Mouse (Mus musculus): ENCODE data around the gene Zranb1. TPM values are rescaled to one million over a fixed set of nuclear protein-coding genes. Genes with fewer than 3 reads are reported as not detected.

Zranb1 gene
- polyA plus RNA-seq, 1 experiment from 2014 or later: 11.6 TPM

- Histone ChIP-seq H3K4me1 (ENCODE audit: insufficient read depth) (peaks cover 3% of the 10 kb centered on the region; the same call in 1 of the 2 replicates), H3K36me3 (replicated peaks; ENCODE audit: insufficient read depth, low read length) (no peaks in the 10 kb centered on the region), H3K4me3 (ENCODE audit: low read depth, low read length) (no peak overlapping the region), H3K9me3 (ENCODE audit: low read length) (no peaks in the 10 kb centered on the region), H3K27ac (ENCODE audit: low read depth) (no peak overlapping the region), H3K4me2 (ENCODE audit: low read depth, low read length) (no peak overlapping the region), H3K9ac (replicated peaks) (no peak overlapping the region), H3K27me3 (ENCODE audit: insufficient read depth, low read length) (no peaks in the 10 kb centered on the region)
- ATAC-seq: no peak
- no peak for TF ChIP-seq EP300 (IDR thresholded peaks at IDR 0.05; ENCODE audit: low read depth)
- no peak for TF ChIP-seq CTCF (IDR thresholded peaks at IDR 0.05; ENCODE audit: low read depth)
- DNase-seq: no peak
- WGBS (ENCODE audit: insufficient replicate concordance): 83% methylated on average over 1 of the region's 1 CpGs
These were observed 37.6 kb upstream of the Zranb1 start for GRCm38 (mm10) chr7:132893336-132893735.

GRCm38 (mm10) chr7:132894841-132895555 is 35.9 kb upstream of the Zranb1 start:
- no peaks in the 10 kb centered on the region for H3K36me3 ChIP-seq (replicated peaks; ENCODE audit: insufficient read depth, low read length)
- no peak overlapping the region for H3K9ac ChIP-seq (replicated peaks)
- WGBS (ENCODE audit: insufficient replicate concordance): 74% methylated on average over 7 of the region's 7 CpGs
- no peak overlapping the region for H3K27ac ChIP-seq (ENCODE audit: low read depth)
- H3K9me3 ChIP-seq (ENCODE audit: low read length): no peaks in the 10 kb centered on the region
- H3K4me3 ChIP-seq (ENCODE audit: low read depth, low read length): no peak overlapping the region
- no peaks in the 10 kb centered on the region for H3K27me3 ChIP-seq (ENCODE audit: insufficient read depth, low read length)
- H3K4me1 ChIP-seq (ENCODE audit: insufficient read depth): no peaks in the 10 kb centered on the region
- ATAC-seq (peak; percentile 35), DNase-seq (peak; percentile 29)
- no peak overlapping the region for H3K4me2 ChIP-seq (ENCODE audit: low read depth, low read length)
- TF ChIP-seq EP300 (IDR thresholded peaks at IDR 0.05; ENCODE audit: low read depth) (no peak), CTCF (IDR thresholded peaks at IDR 0.05; ENCODE audit: low read depth) (no peak)

GRCm38 (mm10) chr7:132896206-132896815 is 34.6 kb upstream of the Zranb1 start:
- Histone ChIP-seq H3K4me2 (ENCODE audit: low read depth, low read length) (no peak overlapping the region), H3K4me3 (ENCODE audit: low read depth, low read length) (no peak overlapping the region), H3K27ac (ENCODE audit: low read depth) (no peak overlapping the region), H3K27me3 (ENCODE audit: insufficient read depth, low read length) (no peaks in the 10 kb centered on the region), H3K4me1 (ENCODE audit: insufficient read depth) (no peaks in the 10 kb centered on the region), H3K9ac (replicated peaks) (no peak overlapping the region), H3K9me3 (ENCODE audit: low read length) (no peaks in the 10 kb centered on the region), H3K36me3 (replicated peaks; ENCODE audit: insufficient read depth, low read length) (no peaks in the 10 kb centered on the region)
- ATAC-seq (no peak), DNase-seq (no peak)
- WGBS (ENCODE audit: insufficient replicate concordance): 79% methylated on average over 9 of the region's 9 CpGs
- TF ChIP-seq EP300 (IDR thresholded peaks at IDR 0.05; ENCODE audit: low read depth) (no peak), CTCF (IDR thresholded peaks at IDR 0.05; ENCODE audit: low read depth) (no peak)

GRCm38 (mm10) chr7:132897258-132897657 is 33.7 kb upstream of the Zranb1 start:
- TF ChIP-seq CTCF (IDR thresholded peaks at IDR 0.05; ENCODE audit: low read depth) (peak; percentile 32), EP300 (IDR thresholded peaks at IDR 0.05; ENCODE audit: low read depth) (no peak)

GRCm38 (mm10) chr7:132898234-132898633 is 32.7 kb upstream of the Zranb1 start:
- ATAC-seq (no peak), DNase-seq (peak; percentile 50)
- H3K4me2 ChIP-seq (ENCODE audit: low read depth, low read length): no peak overlapping the region
- TF ChIP-seq EP300 (IDR thresholded peaks at IDR 0.05; ENCODE audit: low read depth): no peak
- peak; percentile 83 for TF ChIP-seq CTCF (IDR thresholded peaks at IDR 0.05; ENCODE audit: low read depth)
- H3K36me3 ChIP-seq (replicated peaks; ENCODE audit: insufficient read depth, low read length): no peaks in the 10 kb centered on the region
- no peak overlapping the region for H3K4me3 ChIP-seq (ENCODE audit: low read depth, low read length)
- no peak overlapping the region for H3K9ac ChIP-seq (replicated peaks)
- H3K9me3 ChIP-seq (ENCODE audit: low read length): no peaks in the 10 kb centered on the region
- H3K27me3 ChIP-seq (ENCODE audit: insufficient read depth, low read length): no peaks in the 10 kb centered on the region
- no peak overlapping the region for H3K27ac ChIP-seq (ENCODE audit: low read depth)
- WGBS (ENCODE audit: insufficient replicate concordance): 79% methylated on average over 2 of the region's 2 CpGs
- no peaks in the 10 kb centered on the region for H3K4me1 ChIP-seq (ENCODE audit: insufficient read depth)

More at GRCm38 (mm10) chr7:132897258-132897657, 33.7 kb upstream of the Zranb1 start:
- Histone ChIP-seq H3K9me3 (ENCODE audit: low read length) (no peaks in the 10 kb centered on the region), H3K4me2 (ENCODE audit: low read depth, low read length) (no peak overlapping the region), H3K27me3 (ENCODE audit: insufficient read depth, low read length) (no peaks in the 10 kb centered on the region), H3K36me3 (replicated peaks; ENCODE audit: insufficient read depth, low read length) (no peaks in the 10 kb centered on the region), H3K27ac (ENCODE audit: low read depth) (no peak overlapping the region), H3K4me1 (ENCODE audit: insufficient read depth) (no peaks in the 10 kb centered on the region), H3K4me3 (ENCODE audit: low read depth, low read length) (no peak overlapping the region), H3K9ac (replicated peaks) (no peak overlapping the region)
- DNase-seq: no peak
- no peak for ATAC-seq
- 85% methylated on average over 10 of the region's 10 CpGs for WGBS (ENCODE audit: insufficient replicate concordance)

- TF ChIP-seq CTCF (IDR thresholded peaks at IDR 0.05; ENCODE audit: low read depth): no peak
- TF ChIP-seq EP300 (IDR thresholded peaks at IDR 0.05; ENCODE audit: low read depth): no peak
- Histone ChIP-seq H3K9me3 (ENCODE audit: low read length) (no peaks in the 10 kb centered on the region), H3K27ac (ENCODE audit: low read depth) (no peak overlapping the region), H3K4me3 (ENCODE audit: low read depth, low read length) (no peak overlapping the region), H3K4me1 (ENCODE audit: insufficient read depth) (no peaks in the 10 kb centered on the region), H3K27me3 (ENCODE audit: insufficient read depth, low read length) (no peaks in the 10 kb centered on the region), H3K9ac (replicated peaks) (no peak overlapping the region), H3K4me2 (ENCODE audit: low read depth, low read length) (no peak overlapping the region), H3K36me3 (replicated peaks; ENCODE audit: insufficient read depth, low read length) (no peaks in the 10 kb centered on the region)
- no peak for ATAC-seq
- DNase-seq: no peak
- 49% methylated on average over 2 of the region's 2 CpGs for WGBS (ENCODE audit: insufficient replicate concordance)
These were observed 30.0 kb upstream of the Zranb1 start for GRCm38 (mm10) chr7:132900826-132901531.

Measured in liver, postnatal 0 days (tissue).